Mouse (Mus musculus) embryonic fibroblast, embryonic 13.5 days (primary cell): ENCODE measurements around the gene Ppp6r2.

Experiments
- CTCF ChIP-seq: IDR thresholded peaks from 2 replicates; pipeline ENCODE4 v1.5.1; 2011; ENCODE audit warnings: mild to moderate bottlenecking, control low read depth, low read length, moderate library complexity, borderline replicate concordance; ENCODE audit not compliant: insufficient read depth
- POLR2A ChIP-seq: IDR thresholded peaks from 2 replicates; pipeline ENCODE4 v1.6.1; 2011; ENCODE audit warnings: low read depth, mild to moderate bottlenecking, control low read depth, low read length, moderate library complexity

GRCm38 (mm10) chr15:89215611-89216233 is 4.4 kb downstream of the Ppp6r2 start:
- TF ChIP-seq CTCF, result no peak
- no peak for TF ChIP-seq POLR2A
